Mouse (Mus musculus) heart, postnatal 14 days (tissue): ENCODE results near the gene Frem1. TPM values are rescaled to one million over a fixed set of nuclear protein-coding genes. Genes with fewer than 3 reads are reported as not detected.

Source experiments
- DNase-seq, 2 experiments: peaks; one replicate each; pipeline ENCODE4 v3.0.0; 2021 to 2022
- intact Hi-C: fragments of 180-260 bp; cut with DNase I; formaldehyde crosslinking; loops from one replicate; pipeline ENCODE4 v1.15.1; 2025
- long read RNA-seq, 2 experiments: library from polyadenylated mRNA; stranded (forward); transcript quantifications; one replicate each; pipeline ENCODE4 v2.0.0; 2021
- total RNA-seq, 2 experiments: library from RNA; stranded (reverse); gene quantifications; 2 replicates each; pipeline ENCODE4 v1.2.3; 2021

Gene Frem1
- 1 to 10 TPM in 1 of 2 experiments, under 1 TPM in 1; 0.79 to 1.1 TPM for total RNA-seq
- long read RNA-seq, experiment 1: 0 reads
- long read RNA-seq, experiment 2, partial matches to known transcripts: 0 of 1 reads
- long read RNA-seq, experiment 2, other reads (novel, unspliced or antisense): 1 of 1 reads

DNA sequence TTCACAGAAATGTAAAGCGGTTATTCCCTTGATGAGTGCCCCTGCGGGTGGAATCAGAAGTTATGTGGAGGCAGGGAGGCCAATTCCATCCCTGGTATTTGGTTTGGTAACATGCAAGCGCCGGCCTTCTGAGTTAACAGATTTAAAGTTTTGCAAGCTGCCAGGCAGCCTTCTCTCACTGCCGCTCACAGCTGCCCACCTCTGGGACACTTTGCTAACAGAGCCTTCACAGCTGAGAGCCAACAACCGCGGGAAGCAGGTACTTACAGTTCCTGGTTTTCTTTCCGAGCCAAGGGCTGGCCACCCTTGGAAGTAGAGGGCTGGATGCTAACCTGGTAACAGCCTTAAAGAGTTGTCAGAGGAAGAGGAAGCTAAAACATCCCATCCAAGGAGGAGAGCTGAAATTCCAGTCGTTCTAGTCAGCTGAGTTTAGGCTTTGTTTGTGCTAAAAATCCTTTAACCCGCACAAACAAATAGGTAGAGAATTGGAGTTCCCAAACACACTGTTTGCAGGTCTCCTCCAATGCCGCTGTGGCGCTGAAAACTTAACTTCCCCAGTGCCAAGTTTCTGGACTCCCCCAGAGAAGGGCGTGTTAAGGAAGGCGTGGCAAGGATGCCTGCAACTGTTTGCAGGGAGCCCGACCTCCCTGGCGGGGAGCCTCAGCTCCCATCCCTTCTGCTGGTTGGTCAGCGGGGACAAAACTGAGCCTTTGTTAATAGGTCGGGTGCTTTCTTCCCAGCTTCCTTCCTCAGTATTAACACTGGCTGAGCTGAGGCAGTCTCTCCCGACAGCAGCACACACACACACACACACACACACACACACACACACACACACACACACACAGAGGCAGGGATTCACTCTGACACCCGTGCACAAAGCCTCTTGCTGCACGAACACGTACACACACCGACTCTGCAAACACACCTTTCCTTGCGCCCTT, at the start of gene Frem1:
Frem1 (minus strand) TSS at position 706 of the 944 bp plus-strand sequence.
- intact Hi-C loops: no loop called here
- peak; percentile 52 to 59 for DNase-seq

DNA sequence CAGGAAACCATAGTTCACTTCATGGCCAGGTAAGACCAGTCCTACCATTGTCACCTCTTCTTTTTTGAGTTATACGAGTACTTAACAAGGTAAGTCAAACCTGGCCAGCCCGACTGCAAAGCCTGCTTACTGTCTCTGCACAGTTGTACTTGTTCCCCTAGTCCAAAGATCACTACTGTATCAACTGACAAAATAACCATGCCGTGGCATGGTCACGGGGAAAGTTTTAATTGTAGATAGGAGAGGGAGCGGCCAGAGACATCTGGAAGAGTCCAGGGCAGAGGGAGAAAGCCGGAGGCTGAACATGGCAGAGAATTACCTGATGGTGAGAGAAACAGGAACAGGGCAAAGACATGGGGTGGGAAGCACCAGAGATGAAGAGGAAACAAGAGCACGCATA, 46.9 kb upstream of the Frem1 start:
- DNase-seq: no peak
- intact Hi-C loops: no loop called here

DNA sequence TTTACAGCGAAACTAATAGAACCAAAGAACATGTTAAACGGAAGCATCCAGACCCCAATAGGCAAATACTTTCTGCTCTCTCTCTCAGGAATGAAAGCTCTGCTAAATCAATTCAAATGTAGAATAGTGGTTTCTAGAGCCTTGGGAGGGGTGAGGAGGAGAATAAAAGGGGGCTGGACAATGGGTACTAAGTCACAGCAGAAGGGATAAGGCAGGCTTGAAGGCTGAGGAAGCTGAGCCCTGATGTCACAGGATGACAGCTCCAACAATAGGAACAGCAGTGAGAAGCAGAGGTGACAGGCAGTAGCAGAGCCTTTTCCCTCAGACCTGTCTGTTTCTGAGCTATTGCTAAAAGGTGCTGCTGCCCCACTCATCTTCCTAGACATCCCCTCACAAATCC, 41.8 kb upstream of the Frem1 start:
- DNase-seq: no peak
- intact Hi-C loops: no loop called here

DNA sequence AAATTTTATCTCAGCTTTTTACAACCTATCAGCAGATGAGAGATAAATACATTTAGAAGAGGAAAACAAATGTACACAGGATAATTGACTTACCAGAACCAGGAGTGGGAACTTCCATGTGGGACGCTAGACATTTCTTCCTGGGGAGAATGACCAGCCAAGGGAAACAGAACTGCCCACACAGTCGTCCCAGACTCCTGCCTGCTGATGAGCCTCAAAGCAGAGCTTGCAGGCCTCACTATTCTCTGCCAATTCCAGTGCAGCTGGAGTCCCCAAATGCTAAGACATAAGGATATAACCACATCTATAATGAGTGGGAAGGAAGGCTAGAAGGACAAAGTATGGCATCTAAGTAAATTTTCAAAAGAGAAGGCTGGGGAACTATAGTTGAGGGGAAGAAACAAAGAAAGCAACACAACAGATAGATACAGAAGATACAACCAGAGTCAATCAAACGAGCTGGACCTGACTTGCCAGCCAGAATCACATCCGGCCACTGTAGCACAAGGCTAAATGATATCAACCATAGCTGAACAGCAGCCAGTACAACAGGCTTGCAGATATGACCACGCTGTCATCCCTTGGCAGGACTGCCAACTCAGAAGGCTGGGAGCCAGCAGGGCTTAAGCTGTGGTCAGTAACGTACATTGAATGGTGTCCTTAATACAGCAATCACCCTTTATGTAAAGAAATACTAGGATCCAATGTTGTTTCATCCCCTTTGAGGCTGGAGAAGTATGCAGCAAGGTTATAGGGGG, 38.7 kb upstream of the Frem1 start:
- intact Hi-C loops: no loop called here
- peak; percentile 70 to 74 for DNase-seq

DNA sequence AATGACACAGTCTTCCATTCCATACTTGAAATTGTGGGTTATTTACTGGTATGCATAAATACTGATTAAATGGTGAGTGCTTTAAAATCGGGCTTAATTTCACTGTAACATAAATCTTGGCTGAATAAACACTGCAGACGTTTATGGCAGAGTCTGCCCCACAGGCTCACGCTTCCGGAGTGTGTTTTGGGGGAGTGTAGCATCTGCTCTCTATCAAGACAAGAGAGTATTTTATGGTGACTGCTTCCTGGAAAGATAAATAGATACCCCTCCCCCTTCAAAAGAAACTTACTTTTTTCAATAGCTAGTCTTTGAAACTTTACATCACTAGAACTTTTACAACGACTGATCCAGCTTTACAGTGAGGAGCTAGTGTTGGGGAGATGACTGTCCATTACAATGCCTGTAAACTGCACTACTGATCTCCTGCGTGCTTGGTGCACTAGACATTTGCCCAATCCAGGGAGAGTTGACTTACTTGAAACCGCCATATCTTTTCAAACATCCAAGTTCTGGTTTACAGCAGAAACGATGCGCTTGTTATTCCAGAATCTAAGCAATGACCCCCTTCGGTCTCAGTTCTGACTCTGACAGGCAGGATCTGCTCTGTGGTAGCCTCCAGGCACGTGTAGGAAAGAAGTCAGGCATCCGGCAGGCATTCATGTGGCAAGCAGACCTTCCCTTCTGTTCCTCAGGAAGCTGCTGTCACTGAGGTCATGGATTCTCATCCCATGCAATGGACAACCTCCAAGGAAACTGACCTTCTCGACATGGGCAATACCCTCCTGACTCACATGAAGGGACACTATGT, 28.4 kb upstream of the Frem1 start:
- no peak for DNase-seq

DNA sequence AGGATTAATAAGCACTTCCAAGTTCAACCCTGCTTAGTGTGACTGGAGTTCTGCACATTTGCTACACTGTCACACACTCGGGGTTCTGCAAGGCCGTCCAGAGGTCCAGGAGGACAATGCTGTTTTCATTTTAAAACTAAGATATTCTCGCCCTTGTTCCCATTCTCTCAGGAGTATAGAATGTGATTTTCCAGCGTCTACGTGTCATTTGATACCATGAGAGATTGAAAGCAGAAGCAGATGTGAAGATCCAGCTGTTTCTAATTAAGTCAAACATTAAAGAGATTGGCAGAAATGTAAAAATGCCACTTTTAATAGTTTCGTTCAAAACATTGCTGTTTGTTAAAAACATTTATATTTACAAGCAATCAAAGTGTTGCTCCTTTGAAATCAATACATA, 12.1 kb upstream of the Frem1 start:
- no peak for DNase-seq
- intact Hi-C loops: no loop called here

More for the DNA sequence above, 28.4 kb upstream of the Frem1 start:
- intact Hi-C loops: no loop called here

DNA sequence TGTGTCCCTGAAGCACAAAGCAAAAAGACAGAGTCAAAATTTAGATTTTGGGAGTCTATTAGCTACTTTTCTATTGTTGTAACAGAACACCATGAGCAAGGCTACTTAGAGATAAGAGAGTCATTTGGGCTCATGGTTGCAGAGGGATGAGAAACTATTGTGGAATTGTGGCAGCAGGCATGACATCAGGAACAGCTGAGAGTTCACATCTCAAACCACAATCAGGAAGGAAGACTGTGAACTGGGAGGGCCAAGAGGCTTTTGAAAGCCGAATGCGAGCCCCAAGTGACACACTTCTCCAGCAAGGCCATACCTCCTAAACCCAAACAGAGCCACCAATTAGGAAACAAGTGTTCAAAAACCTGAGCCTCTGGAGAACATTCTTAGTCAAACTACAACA, 9.4 kb upstream of the Frem1 start:
- no peak for DNase-seq
- intact Hi-C loops: no loop called here

DNA sequence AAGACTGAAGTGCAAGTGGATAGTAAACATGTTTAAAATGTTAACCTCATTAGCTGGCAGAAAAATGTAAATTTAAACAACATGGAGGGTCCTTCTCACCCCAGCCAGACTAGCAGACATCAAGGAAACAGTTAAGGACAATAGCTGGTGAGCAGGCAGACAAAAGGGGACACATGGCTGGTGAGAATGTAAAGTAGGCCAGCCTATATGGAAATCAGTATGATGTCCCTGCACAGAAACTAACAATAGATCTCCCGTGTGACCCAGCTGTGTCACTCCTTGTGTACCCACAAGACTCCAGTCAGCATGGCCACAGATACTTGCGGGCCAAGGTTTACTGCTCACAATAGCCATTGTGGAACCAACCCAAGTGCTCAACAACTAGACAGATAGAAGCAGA, 6.5 kb upstream of the Frem1 start:
- DNase-seq: no peak
- intact Hi-C loops: no loop called here

DNA sequence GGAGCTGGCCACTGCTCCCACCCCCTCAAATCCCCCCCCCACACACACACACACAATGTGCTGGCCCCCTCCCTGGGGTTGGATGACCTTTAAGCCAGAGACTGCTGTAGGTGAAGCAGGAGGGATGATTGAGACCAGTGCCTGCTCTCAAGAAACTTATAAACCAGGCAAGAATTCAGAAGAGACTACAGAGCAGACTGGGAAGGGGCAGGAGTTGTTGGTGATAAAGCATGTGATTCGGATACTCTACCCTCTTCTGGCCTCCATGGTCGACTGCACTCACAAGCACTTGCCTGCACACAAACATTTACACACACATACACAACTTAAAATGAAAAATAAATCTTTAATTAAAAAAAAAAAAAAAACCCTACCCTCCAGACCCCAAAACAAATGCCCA, 6.0 kb upstream of the Frem1 start:
- intact Hi-C loops: no loop called here
- DNase-seq: no peak

DNA sequence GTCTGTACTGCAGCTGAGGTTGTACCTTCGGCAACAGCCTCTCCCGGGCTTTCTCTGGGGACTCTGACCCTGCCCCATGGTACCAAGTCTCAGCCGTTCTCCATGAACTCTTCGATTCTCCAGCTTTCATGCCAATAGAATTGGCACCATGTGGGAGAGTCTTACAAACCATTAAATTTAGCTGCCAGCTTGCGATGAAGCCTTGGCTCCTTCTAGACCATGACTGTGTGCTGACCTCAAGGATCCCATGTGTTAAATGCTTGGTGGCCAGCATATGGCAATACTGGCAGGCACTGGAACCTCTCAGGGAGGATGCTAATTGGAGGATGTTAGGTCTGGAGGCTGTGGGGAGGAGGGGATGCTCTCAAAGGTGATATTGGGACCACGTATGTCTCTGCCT, 4.4 kb upstream of the Frem1 start:
- intact Hi-C loops: no loop called here
- DNase-seq: no peak

DNA sequence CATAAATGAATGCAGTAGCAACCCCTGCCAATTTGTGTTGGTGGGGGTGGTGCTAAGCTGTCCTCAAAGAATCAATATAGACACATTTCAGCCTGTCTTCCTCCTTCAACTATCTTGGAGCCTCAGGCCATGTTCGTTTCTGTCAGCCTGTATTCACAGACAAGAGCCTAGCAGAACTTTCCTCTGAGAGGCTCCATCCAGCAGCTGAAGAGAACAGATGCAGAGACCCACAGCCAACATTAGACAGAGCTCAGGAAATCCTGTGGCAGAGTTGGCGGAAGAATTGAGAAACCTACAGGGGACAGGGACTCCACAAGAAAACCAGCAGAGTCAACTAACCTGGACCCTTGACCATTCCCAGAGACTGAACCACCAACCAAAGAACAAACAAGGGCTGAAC, 3.3 kb upstream of the Frem1 start:
- intact Hi-C loops: no loop called here
- DNase-seq: no peak

DNA sequence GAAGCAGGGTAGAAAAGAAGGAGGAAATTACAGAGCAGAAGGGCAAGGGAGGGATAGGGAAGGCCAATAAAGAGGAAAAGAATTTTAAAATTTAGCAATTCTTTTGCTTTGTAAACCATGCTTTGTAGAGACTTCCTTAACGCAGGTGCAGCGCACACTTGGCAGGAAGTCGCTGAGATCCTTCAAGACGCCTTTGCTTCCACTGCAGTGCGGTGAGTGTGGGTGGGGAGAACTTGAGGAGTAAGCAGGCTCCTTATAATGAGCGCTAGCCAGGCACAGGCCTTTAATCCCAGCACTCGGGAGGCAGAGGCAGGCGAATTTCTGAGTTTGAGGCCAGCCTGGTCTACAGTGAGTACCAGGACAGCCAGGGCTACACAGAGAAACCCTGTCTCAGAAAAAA, 1.1 kb upstream of the Frem1 start:
- intact Hi-C loops: no loop called here
- no peak for DNase-seq

DNA sequence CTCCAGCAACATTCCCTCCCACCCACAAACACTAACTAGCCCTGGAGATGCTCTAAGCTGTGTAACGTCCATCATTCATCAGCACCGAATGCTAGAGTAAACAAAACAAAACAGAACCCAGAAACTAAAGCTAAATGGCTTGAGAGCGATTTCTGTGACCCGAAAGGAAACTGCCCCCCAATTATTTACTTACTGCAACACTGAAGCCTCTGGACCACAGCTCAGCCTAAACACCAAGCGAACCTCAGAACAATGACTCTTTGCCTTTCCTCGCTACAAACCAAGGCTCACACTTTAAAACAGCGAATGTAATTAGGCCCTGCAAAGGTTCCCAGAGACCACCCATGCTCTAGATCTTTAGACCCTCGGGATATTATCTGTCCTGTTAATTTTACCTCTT, 963 bp downstream of the Frem1 start:
- DNase-seq: no peak
- intact Hi-C loops: no loop called here

DNA sequence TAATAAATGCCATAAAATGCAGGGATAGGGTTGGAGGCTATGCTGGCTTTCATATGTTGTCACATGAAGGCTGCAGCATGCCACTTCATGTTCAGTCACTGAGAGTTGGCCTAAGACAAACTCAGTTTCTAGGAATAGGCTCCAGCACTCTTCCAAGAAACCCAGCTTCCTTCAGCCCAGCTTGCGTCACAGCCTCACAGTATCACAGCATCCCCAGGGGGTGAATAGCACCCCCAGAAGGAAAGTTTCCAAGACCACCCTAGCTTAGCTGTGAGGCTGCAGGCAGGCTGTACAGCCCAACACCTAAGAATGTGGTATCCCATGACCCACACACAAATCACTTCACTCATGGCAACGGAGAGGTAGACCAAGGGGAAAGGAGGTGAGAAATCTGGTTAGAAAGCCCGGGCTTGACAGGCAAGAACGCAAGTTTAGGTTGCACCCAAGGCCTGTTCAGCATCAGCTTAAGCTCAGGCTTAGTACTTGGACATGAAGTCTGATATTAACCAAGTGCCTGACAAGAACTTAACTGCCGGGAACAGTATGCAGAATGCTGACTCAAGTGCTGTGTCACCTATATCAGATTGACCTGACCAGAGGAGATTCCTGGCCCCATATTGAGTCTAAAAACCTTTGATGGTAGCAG, 1.9 kb downstream of the Frem1 start:
- DNase-seq: no peak
- intact Hi-C loops: no loop called here

DNA sequence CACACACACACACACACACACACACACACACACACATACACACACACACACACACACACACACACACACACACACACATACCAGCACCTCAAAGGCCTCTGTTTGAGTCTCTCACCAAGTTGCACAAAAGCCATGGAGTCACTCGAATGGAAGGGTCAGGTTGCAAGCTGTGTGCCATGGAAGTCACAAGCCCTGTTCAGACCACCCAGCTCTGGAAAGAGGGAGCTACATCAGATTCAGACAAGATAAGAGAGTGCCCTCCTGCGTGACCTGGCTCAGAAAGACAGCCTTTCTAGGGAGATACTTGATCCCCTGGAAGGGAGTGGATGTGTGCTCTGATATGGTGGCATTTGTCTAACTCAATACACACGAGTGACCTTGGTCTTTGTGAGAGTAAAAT, 2.9 kb downstream of the Frem1 start:
- DNase-seq: no peak
- intact Hi-C loops: no loop called here

DNA sequence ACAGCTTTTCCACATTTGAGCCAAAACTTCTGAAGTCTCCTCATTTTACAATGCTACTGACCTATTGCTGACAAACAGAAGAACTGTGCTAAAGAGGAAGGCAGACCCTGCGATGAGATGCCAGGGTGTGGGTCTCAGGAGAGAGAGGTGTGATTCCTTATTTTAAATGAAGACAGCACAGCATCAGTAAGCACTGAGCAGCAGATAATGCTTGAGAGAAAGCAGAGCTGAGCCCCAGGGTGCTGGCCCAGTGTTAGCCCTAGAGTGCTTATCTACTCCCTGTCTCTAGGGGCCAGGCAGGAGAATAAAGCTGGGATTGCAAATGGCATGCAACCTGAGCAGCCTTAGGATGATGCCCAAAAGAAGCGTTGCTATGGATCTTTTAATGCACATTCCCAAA, 3.6 kb downstream of the Frem1 start:
- DNase-seq: no peak
- intact Hi-C loops: no loop called here

DNA sequence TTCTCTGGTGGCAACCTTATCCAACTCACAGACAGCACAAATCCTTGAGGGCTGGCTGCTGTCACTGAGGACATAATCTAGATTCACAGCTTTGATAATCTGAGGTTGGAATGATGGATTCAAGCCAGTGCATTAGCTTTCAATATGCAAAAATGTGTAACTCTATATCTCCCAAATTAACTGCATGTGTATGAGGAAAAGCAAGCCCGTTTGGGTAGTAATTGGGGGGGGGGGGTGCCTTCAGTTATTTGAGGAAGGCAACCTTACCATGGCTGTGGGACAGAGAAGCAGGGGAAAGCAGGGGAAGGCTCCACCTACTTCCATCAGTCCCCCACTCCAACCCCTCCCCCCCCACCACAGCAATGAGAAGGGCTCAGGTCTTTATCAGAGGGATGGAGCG, 5.3 kb downstream of the Frem1 start:
- intact Hi-C loops: no loop called here
- DNase-seq: no peak

DNA sequence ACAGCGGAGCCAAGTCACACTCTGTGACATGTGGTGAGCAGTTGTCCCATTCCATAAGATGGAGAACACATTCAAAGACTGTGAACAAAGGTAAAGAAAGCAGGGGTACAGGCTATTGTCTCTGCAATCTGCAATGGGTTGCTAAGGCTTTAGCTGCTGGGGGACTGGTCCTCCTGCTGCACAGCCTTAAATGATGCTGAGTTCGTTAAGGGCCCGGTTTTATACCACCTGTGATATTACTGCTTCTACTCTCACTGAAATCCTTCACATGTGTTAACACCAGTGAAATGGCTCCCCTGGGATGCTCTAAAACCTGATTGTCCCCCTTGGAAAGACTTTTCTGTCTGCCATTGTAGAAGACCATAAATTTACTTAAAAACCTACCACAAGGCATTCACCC, 6.1 kb downstream of the Frem1 start:
- DNase-seq: no peak

DNA sequence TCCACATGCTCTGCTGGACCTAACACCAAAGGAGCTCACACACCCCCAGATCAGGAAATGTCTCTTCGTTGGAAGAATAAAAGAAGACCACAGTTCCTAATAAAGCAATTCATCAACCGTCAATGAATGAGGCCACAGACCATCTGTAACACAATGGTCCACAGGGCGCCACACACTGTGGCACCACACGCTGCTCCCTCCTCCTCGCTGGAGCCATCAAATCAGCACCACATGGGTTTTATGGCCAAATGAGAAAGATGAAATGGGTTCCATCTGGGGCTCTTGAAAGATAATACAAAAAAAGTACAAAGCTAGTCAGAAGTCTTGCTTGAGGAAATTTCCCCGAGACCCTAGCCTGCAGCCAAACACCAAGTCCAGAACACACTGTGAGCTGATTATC, 6.9 kb downstream of the Frem1 start:
- intact Hi-C loops: no loop called here

More for the DNA sequence above, 6.1 kb downstream of the Frem1 start:
- intact Hi-C loops: no loop called here

DNA sequence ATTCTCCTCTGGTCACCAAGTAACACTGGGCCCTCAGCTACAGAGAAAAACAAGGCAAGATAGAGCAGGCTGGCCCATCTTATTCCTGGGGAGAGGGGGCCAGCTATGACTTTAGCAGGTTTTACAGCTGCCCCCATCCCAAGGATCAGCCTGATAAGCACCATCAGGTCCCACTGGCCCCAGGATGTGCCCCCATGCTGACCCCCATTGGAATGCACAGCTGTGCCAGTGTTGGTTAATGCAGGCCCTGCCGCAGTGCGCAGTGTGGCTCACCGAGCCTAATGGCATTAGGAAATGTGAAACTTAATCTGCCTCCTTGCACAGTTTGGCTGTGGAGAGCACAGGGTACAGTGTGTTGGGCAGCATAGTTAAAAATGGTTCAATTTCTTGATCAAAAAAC, 11.4 kb downstream of the Frem1 start:
- intact Hi-C loops: no loop called here
- no peak for DNase-seq

More for the DNA sequence above, 6.9 kb downstream of the Frem1 start:
- no peak for DNase-seq
